Mouse (Mus musculus): ENCODE results near the gene Dnajb8. TPM values are rescaled to one million over a fixed set of nuclear protein-coding genes. Genes with fewer than 3 reads are reported as not detected.

Dnajb8 gene
- polyA plus RNA-seq, 1 experiment from 2014 or later: not detected

DNA sequence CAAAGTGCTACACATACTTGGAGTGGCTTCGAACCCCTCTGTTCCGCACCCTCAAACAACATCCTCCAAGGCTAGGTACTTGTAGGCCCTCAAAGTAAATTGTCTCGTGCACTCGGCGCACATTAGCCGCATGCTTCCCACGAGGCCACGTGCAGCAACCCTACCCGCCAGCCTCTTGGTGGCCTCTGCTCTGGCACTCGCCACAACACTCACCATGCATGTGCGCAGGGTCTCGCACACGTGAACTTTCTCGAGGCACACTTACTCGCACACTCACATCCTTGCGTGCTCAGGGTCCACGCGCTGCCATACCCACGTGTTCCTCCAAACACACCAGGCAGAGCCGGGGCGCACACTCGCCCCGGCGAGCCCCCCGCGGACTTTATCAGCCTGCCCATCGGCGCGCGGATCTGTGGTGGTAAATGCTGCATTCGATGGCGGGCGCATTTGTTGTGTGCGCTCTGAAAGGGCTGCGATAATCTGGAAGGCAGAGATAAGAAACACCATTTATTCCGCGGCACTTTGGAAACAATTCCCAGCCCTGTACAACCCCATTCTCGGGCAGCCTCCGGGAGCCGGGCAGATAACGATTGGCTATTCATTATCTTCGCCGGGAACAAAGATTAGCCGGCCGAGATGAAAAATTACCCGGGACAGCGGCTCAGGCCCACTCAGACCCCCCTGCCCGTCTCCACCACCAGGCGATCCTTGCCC is 31.6 kb upstream of the Dnajb8 start:
- WGBS: 3% methylated on average over 49 of the region's 49 CpGs
- no peaks in the 10 kb centered on the region for H3K36me3 ChIP-seq (ENCODE audit: control insufficient read depth, insufficient read depth, low read length)

DNA sequence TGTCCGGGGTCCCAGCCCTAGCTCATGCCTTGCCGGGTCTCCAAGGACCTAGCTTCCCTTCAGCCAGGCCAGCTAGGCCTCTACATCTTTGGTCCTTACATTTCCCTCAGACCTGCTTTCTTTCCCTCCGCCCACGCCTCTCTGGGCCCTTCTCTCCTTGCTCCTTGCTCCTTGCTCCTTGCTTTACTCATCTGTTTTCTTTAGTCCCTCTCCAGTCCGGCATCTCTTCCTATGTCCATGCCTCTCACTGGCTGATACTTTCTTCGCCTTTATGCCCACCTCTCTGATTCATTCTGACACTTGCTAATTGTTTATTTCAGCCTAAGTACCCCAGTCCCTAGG is 31.1 kb upstream of the Dnajb8 start:
- WGBS: 35% methylated on average over 6 of the region's 6 CpGs
- no peak for ATAC-seq (ENCODE audit: insufficient number of reproducible peaks, insufficient read depth, low FRiP score, low read depth)
- no peak overlapping the region for H3K4me3 ChIP-seq (ENCODE audit: control insufficient read depth in 1 of 2, insufficient read depth in 1 of 2, low read depth in 1 of 2, low read length in 2 of 2)

More for the DNA sequence above, 31.6 kb upstream of the Dnajb8 start:
- no peak overlapping the region for H3K27ac ChIP-seq (replicated peaks in 1 of 2; ENCODE audit: control insufficient read depth in 1 of 2, insufficient read depth in 1 of 2, low read depth in 2 of 2, low read length in 2 of 2)
- ATAC-seq (ENCODE audit: insufficient number of reproducible peaks, insufficient read depth, low FRiP score, low read depth): no peak
- peaks cover 91% of the 10 kb centered on the region for H3K27me3 ChIP-seq (ENCODE audit: control insufficient read depth, insufficient read depth, low read length)
- 0 out of 2 replicates have a peak overlapping the region, but pooled peaks have one; percentile 46 for H3K9ac ChIP-seq (ENCODE audit: low read length)
- H3K4me2 ChIP-seq (ENCODE audit: low read length): peak overlapping the region; percentile 85
- no peaks in the 10 kb centered on the region for H3K9me3 ChIP-seq (ENCODE audit: control insufficient read depth, low read length)
- peaks cover 14 to 29% of the 10 kb centered on the region in 2 experiments for H3K4me1 ChIP-seq (ENCODE audit: control insufficient read depth in 2 of 2, insufficient read depth in 2 of 2, low read length in 2 of 2)
- peak overlapping the region in 1 of 2 experiments; percentile 48; a peak in 2 of 4 replicates for H3K4me3 ChIP-seq (ENCODE audit: control insufficient read depth in 1 of 2, insufficient read depth in 1 of 2, low read depth in 1 of 2, low read length in 2 of 2)

DNA sequence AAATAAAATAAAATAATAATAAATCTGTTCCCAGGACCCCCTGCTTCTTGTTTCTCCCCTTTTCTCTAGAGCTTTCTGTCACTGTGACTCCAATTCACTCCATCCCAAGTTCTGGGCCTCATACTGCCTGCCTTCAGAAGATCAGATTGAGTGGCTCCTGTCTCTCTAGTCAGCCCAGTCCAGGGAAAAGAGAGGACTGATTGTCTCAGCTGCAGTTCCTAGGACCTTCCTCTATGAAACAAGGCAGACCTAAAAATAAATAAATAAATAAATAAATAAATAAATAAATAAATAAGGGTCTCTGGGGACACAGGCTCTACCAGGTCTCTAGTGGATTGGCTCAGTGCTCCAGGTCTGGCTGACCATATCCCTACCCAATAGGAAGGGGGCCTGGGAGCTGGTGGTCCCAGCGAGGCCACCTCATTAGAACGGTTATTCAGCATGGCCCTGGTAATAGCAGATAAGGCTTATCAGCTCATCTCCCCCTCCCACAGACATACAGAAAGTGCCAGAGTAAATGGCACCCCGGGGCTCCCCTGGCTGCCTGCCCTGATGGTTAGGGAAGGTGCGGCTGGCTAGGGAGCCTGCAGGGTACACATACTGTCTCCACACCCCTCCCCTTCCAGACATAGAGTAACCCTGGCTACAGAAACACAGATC is 30.5 kb upstream of the Dnajb8 start:
- peaks cover 92% of the 10 kb centered on the region for H3K27me3 ChIP-seq (ENCODE audit: control insufficient read depth, insufficient read depth, low read length)
- H3K4me2 ChIP-seq (ENCODE audit: low read length): no peak overlapping the region
- no peak for ATAC-seq (ENCODE audit: insufficient number of reproducible peaks, insufficient read depth, low FRiP score, low read depth)
- H3K9ac ChIP-seq (ENCODE audit: low read length): no peak overlapping the region
- 36% methylated on average over 4 of the region's 4 CpGs for WGBS
- no peaks in the 10 kb centered on the region for H3K36me3 ChIP-seq (ENCODE audit: control insufficient read depth, insufficient read depth, low read length)
- H3K27ac ChIP-seq (replicated peaks in 1 of 2; ENCODE audit: control insufficient read depth in 1 of 2, insufficient read depth in 1 of 2, low read depth in 2 of 2, low read length in 2 of 2): no peak overlapping the region
- no peaks in the 10 kb centered on the region for H3K9me3 ChIP-seq (ENCODE audit: control insufficient read depth, low read length)
- H3K4me3 ChIP-seq (ENCODE audit: control insufficient read depth in 1 of 2, insufficient read depth in 1 of 2, low read depth in 1 of 2, low read length in 2 of 2): no peak overlapping the region
- peaks cover 18 to 29% of the 10 kb centered on the region in 2 experiments for H3K4me1 ChIP-seq (ENCODE audit: control insufficient read depth in 2 of 2, insufficient read depth in 2 of 2, low read length in 2 of 2)

More for the DNA sequence above, 31.1 kb upstream of the Dnajb8 start:
- Histone ChIP-seq H3K9ac (ENCODE audit: low read length) (no peak overlapping the region), H3K36me3 (ENCODE audit: control insufficient read depth, insufficient read depth, low read length) (no peaks in the 10 kb centered on the region), H3K9me3 (ENCODE audit: control insufficient read depth, low read length) (no peaks in the 10 kb centered on the region), H3K27ac (replicated peaks in 1 of 2; ENCODE audit: control insufficient read depth in 1 of 2, insufficient read depth in 1 of 2, low read depth in 2 of 2, low read length in 2 of 2) (no peak overlapping the region), H3K27me3 (ENCODE audit: control insufficient read depth, insufficient read depth, low read length) (peaks cover 92% of the 10 kb centered on the region), H3K4me1 (ENCODE audit: control insufficient read depth in 2 of 2, insufficient read depth in 2 of 2, low read length in 2 of 2) (peaks cover 14 to 29% of the 10 kb centered on the region in 2 experiments), H3K4me2 (ENCODE audit: low read length) (peak overlapping the region; percentile 85)

DNA sequence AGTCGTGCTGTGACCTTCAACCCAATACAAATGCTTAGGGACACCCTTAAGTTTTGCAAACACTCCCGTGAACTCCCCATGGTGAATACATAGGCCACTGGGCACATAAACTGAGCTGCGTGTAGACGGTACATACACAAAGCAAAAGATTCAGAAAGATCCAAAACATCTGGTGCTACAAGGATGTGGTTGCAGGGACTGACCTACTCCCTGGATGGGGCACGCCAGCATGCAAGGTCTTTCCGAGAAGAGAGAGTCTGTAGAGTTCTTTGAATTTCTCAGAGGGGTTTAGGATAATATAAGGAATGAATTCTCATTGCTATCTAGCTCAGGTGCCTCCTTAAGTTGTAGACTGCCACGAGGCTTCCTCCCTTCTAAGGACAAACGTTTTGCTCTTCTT is 29.3 kb upstream of the Dnajb8 start:
- no peak overlapping the region for H3K9ac ChIP-seq (ENCODE audit: low read length)
- H3K27me3 ChIP-seq (ENCODE audit: control insufficient read depth, insufficient read depth, low read length): peaks cover 91% of the 10 kb centered on the region
- WGBS: 39% methylated on average over 8 of the region's 8 CpGs
- H3K4me2 ChIP-seq (ENCODE audit: low read length): no peak overlapping the region
- H3K4me1 ChIP-seq (ENCODE audit: control insufficient read depth in 2 of 2, insufficient read depth in 2 of 2, low read length in 2 of 2): peaks cover 20 to 40% of the 10 kb centered on the region in 2 experiments
- no peak overlapping the region for H3K27ac ChIP-seq (replicated peaks in 1 of 2; ENCODE audit: control insufficient read depth in 1 of 2, insufficient read depth in 1 of 2, low read depth in 2 of 2, low read length in 2 of 2)
- H3K36me3 ChIP-seq (ENCODE audit: control insufficient read depth, insufficient read depth, low read length): no peaks in the 10 kb centered on the region
- no peak for ATAC-seq (ENCODE audit: insufficient number of reproducible peaks, insufficient read depth, low FRiP score, low read depth)
- H3K9me3 ChIP-seq (ENCODE audit: control insufficient read depth, low read length): no peaks in the 10 kb centered on the region
- H3K4me3 ChIP-seq (ENCODE audit: control insufficient read depth in 1 of 2, insufficient read depth in 1 of 2, low read depth in 1 of 2, low read length in 2 of 2): no peak overlapping the region

DNA sequence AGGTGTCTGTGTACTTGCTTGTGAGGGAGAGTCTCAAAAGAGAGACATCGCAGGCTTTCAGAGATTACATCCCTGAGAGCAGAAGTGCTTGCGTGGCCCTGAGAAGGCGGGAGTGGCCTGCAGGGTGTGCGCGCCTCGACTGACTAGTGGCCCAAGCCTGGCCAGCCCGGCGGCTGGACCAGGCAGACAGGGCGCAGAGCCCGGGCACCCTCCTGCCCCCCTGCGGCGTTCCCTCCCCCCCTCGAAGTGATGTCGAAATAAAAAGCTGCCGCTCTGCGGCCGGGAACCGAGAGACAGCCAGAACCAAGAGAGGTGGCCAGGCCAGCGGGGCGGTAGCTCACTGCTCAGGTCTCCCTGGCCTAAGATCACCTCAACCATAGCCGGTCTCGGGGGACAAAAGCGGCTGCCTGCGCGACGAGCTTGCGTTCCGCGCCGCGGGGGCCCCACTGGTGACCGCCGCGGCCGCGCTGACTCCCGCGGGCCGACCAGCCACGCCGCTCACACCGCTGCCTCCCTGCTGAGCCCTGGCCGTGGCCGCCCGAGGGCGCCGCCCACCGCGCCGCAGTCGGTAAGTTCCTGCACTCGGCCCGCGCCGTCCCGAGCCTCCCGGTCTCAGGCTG is 28.5 kb upstream of the Dnajb8 start, which contains the start of gene Gata2:
TSS of gene Gata2 (plus strand) at position 459 of the 620 bp plus-strand sequence.
- no peak for ATAC-seq (ENCODE audit: insufficient number of reproducible peaks, insufficient read depth, low FRiP score, low read depth)
- H3K9me3 ChIP-seq (ENCODE audit: control insufficient read depth, low read length): no peaks in the 10 kb centered on the region
- peaks cover 92% of the 10 kb centered on the region for H3K27me3 ChIP-seq (ENCODE audit: control insufficient read depth, insufficient read depth, low read length)
- no peak within 1 kb of the TSS for H3K27ac ChIP-seq (replicated peaks in 1 of 2; ENCODE audit: control insufficient read depth in 1 of 2, insufficient read depth in 1 of 2, low read depth in 2 of 2, low read length in 2 of 2)
- WGBS: 2% methylated on average over 56 of the region's 57 CpGs
- H3K4me2 ChIP-seq (ENCODE audit: low read length): peak within 1 kb of the TSS; percentile 82
- H3K36me3 ChIP-seq (ENCODE audit: control insufficient read depth, insufficient read depth, low read length): no peaks in the 10 kb centered on the region
- peak within 1 kb of the TSS; percentile 36 to 48 for H3K4me3 ChIP-seq (ENCODE audit: control insufficient read depth in 1 of 2, insufficient read depth in 1 of 2, low read depth in 1 of 2, low read length in 2 of 2)
- peaks cover 20 to 47% of the 10 kb centered on the region in 2 experiments for H3K4me1 ChIP-seq (ENCODE audit: control insufficient read depth in 2 of 2, insufficient read depth in 2 of 2, low read length in 2 of 2)
- peak within 1 kb of the TSS; percentile 59 for H3K9ac ChIP-seq (ENCODE audit: low read length)

DNA sequence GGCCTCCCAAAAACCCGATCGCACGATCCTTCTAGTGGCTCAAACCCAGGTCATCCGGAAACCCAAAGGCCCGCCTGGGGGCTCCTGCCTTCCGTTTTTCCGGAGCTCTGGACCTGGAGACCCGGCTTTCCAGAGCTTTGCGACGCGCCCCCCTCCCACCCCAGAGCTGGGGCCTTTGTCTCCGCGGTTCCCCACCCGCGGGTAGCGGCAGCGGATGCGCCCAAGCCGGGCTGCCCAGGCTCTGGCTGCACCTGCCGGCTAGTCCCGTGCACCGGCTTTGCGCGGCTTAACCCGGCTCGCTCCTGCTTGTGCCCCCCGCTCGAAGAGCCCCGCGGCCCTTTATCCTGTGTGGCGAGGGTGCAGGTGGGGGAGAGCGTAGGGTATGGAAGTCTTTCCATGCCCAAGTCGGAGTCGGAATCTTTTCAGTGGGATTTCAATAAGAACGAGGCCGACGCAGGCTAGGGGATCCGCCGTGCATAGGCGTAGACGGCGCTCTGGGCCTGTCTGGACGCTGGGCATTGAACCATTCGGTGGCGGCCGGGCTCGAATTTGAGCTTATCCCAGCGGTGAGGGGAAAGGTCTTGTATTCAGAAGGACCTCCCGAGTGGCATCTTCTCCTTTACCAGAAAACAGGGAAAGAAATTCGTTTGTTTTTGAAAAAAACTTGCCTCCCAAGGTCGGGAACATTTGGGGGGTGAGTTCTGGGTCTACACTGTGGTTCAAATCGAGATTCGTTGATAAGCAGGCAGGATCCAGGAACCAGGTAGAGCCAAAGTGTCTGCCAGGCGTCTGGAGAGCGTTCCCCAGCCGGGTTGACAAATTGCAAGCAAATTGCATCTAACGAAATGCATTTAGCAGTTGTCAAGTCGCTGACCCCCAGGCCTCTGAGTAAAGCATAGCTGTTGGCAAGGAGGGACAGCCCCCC is 27.8 kb upstream of the Dnajb8 start:
- Histone ChIP-seq H3K9me3 (ENCODE audit: control insufficient read depth, low read length) (no peaks in the 10 kb centered on the region), H3K36me3 (ENCODE audit: control insufficient read depth, insufficient read depth, low read length) (no peaks in the 10 kb centered on the region), H3K4me2 (ENCODE audit: low read length) (peak overlapping the region; percentile 82), H3K27ac (replicated peaks in 1 of 2; ENCODE audit: control insufficient read depth in 1 of 2, insufficient read depth in 1 of 2, low read depth in 2 of 2, low read length in 2 of 2) (no peak overlapping the region), H3K4me1 (ENCODE audit: control insufficient read depth in 2 of 2, insufficient read depth in 2 of 2, low read length in 2 of 2) (peaks cover 20 to 47% of the 10 kb centered on the region in 2 experiments), H3K27me3 (ENCODE audit: control insufficient read depth, insufficient read depth, low read length) (peaks cover 92% of the 10 kb centered on the region), H3K4me3 (ENCODE audit: control insufficient read depth in 1 of 2, insufficient read depth in 1 of 2, low read depth in 1 of 2, low read length in 2 of 2) (peak overlapping the region; percentile 36 to 48), H3K9ac (ENCODE audit: low read length) (peak overlapping the region; percentile 59)
- no peak for ATAC-seq (ENCODE audit: insufficient number of reproducible peaks, insufficient read depth, low FRiP score, low read depth)
- WGBS: 4% methylated on average over 56 of the region's 58 CpGs

DNA sequence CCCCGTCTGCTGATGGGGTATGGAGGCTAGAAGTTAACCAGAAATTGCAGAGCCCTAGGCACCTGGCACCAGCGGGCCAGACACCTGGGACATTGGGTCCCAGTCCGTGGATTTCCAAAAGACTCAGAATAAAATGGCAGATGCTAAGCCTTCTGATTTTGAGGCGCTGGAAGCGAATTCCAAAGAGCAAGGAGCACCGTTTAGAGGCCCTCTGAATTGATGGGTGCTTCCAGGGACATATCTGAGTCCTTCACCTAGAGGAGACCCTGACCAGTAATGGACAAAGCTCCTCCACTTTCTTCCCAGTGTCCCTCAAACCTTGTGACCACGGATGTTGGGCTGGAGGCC is 27.1 kb upstream of the Dnajb8 start:
- ATAC-seq (ENCODE audit: insufficient number of reproducible peaks, insufficient read depth, low FRiP score, low read depth): no peak
- WGBS: 15% methylated on average over 7 of the region's 7 CpGs
- Histone ChIP-seq H3K4me1 (ENCODE audit: control insufficient read depth in 2 of 2, insufficient read depth in 2 of 2, low read length in 2 of 2) (peaks cover 18 to 49% of the 10 kb centered on the region in 2 experiments), H3K36me3 (ENCODE audit: control insufficient read depth, insufficient read depth, low read length) (no peaks in the 10 kb centered on the region), H3K27ac (replicated peaks in 1 of 2; ENCODE audit: control insufficient read depth in 1 of 2, insufficient read depth in 1 of 2, low read depth in 2 of 2, low read length in 2 of 2) (no peak overlapping the region), H3K4me2 (ENCODE audit: low read length) (peak overlapping the region; percentile 82), H3K4me3 (ENCODE audit: control insufficient read depth in 1 of 2, insufficient read depth in 1 of 2, low read depth in 1 of 2, low read length in 2 of 2) (0 out of 4 replicates have a peak overlapping the region, but pooled peaks of 1 of the 2 experiments have one; percentile 54), H3K9ac (ENCODE audit: low read length) (no peak overlapping the region), H3K27me3 (ENCODE audit: control insufficient read depth, insufficient read depth, low read length) (peaks cover 93% of the 10 kb centered on the region), H3K9me3 (ENCODE audit: control insufficient read depth, low read length) (no peaks in the 10 kb centered on the region)
